Mouse (Mus musculus) hindbrain, embryonic 10.5 days (tissue): ENCODE measurements at regions not wholly inside any gene's neighbourhood (a gene's known extent, or its start where the extent isn't known, plus 50 kb on each side); places are given as distances from the start of the nearest gene placed in this dataset.

ENCODE experiments used
- DNase-seq: peaks from one replicate; pipeline ENCODE4 v3.0.0-alpha.2; 2017; ENCODE audit warnings: low spot score
- H3K27ac ChIP-seq: fragments of 300-500 bp; sonication (generic); 2 replicates; pipeline ENCODE4 v1.5.1; 2016; ENCODE audit warnings: mild to moderate bottlenecking, moderate library complexity
- H3K27me3 ChIP-seq: fragments of 300-500 bp; sonication (generic); 2 replicates; pipeline ENCODE4 v1.6.1; 2016; ENCODE audit warnings: mild to moderate bottlenecking; ENCODE audit not compliant: poor library complexity, insufficient read depth, severe bottlenecking
- H3K36me3 ChIP-seq: fragments of 300-500 bp; sonication (generic); 2 replicates; pipeline ENCODE4 v1.6.1; 2016; ENCODE audit warnings: mild to moderate bottlenecking, moderate library complexity
- H3K4me1 ChIP-seq: fragments of 300-500 bp; sonication (generic); replicated peaks from 2 replicates; pipeline ENCODE4 v1.6.1; 2016; ENCODE audit warnings: mild to moderate bottlenecking
- H3K4me3 ChIP-seq: fragments of 300-500 bp; sonication (generic); 2 replicates; pipeline ENCODE4 v1.5.1; 2016; ENCODE audit warnings: mild to moderate bottlenecking, moderate library complexity
- H3K9me3 ChIP-seq: fragments of 300-500 bp; sonication (generic); 2 replicates; pipeline ENCODE4 v1.6.1; 2016; ENCODE audit warnings: mild to moderate bottlenecking, moderate library complexity
- WGBS: fragments of 180-500 bp; shearing (Covaris S2); methylation state at CpG from one replicate; pipeline ENCODE4 v1.1.7; 2016; 5-methylcytosine and 5-hydroxymethylcytosine counted together

GRCm38 (mm10) chr11:92743191-92743590, 354.6 kb upstream of the Car10 start:
- Histone ChIP-seq H3K36me3 (no peaks in the 10 kb centered on the region), H3K27me3 (no peaks in the 10 kb centered on the region), H3K9me3 (no peaks in the 10 kb centered on the region), H3K4me1 (peaks cover 5% of the 10 kb centered on the region; the same call in 1 of the 2 replicates), H3K4me3 (no peak overlapping the region), H3K27ac (no peak overlapping the region)
- WGBS = 54% methylated on average over 2 of the region's 2 CpGs
- no peak for DNase-seq

GRCm38 (mm10) chr11:92758383-92758964, 339.4 kb upstream of the Car10 start:
- H3K36me3 ChIP-seq = no peaks in the 10 kb centered on the region
- H3K9me3 ChIP-seq = no peaks in the 10 kb centered on the region
- H3K27me3 ChIP-seq = no peaks in the 10 kb centered on the region
- DNase-seq = no peak
- 82% methylated on average over 5 of the region's 5 CpGs for WGBS
- H3K4me3 ChIP-seq = no peak overlapping the region
- no peaks in the 10 kb centered on the region for H3K4me1 ChIP-seq
- H3K27ac ChIP-seq = no peak overlapping the region

- H3K4me1 ChIP-seq = no peaks in the 10 kb centered on the region
- H3K36me3 ChIP-seq = no peaks in the 10 kb centered on the region
- H3K4me3 ChIP-seq = no peak overlapping the region
- 79% methylated on average over 4 of the region's 4 CpGs for WGBS
- no peaks in the 10 kb centered on the region for H3K27me3 ChIP-seq
- no peaks in the 10 kb centered on the region for H3K9me3 ChIP-seq
- DNase-seq = no peak
- H3K27ac ChIP-seq = no peak overlapping the region
These were observed 327.9 kb upstream of the Car10 start for GRCm38 (mm10) chr11:92769936-92770335.

- Histone ChIP-seq H3K4me3 (no peak overlapping the region), H3K4me1 (no peaks in the 10 kb centered on the region), H3K27me3 (no peaks in the 10 kb centered on the region), H3K9me3 (no peaks in the 10 kb centered on the region), H3K36me3 (no peaks in the 10 kb centered on the region), H3K27ac (no peak overlapping the region)
- no peak for DNase-seq
- 81% methylated on average over 9 of the region's 9 CpGs for WGBS
These were observed 324.8 kb upstream of the Car10 start for GRCm38 (mm10) chr11:92772916-92773569.

- no peaks in the 10 kb centered on the region for H3K9me3 ChIP-seq
- no peak overlapping the region for H3K27ac ChIP-seq
- H3K4me1 ChIP-seq = no peaks in the 10 kb centered on the region
- no peak for DNase-seq
- H3K27me3 ChIP-seq = no peaks in the 10 kb centered on the region
- H3K36me3 ChIP-seq = no peaks in the 10 kb centered on the region
- no peak overlapping the region for H3K4me3 ChIP-seq
- 86% methylated on average over 4 of the region's 4 CpGs for WGBS
These were observed 324.3 kb upstream of the Car10 start for GRCm38 (mm10) chr11:92773570-92773929.

GRCm38 (mm10) chr11:92774780-92775179, 323.0 kb upstream of the Car10 start:
- no peaks in the 10 kb centered on the region for H3K4me1 ChIP-seq
- no peak overlapping the region for H3K4me3 ChIP-seq
- H3K36me3 ChIP-seq = no peaks in the 10 kb centered on the region
- H3K27me3 ChIP-seq = no peaks in the 10 kb centered on the region
- 26% methylated on average over 3 of the region's 3 CpGs for WGBS
- DNase-seq = peak; percentile 23
- no peaks in the 10 kb centered on the region for H3K9me3 ChIP-seq
- no peak overlapping the region for H3K27ac ChIP-seq

GRCm38 (mm10) chr11:92799267-92799666, 298.6 kb upstream of the Car10 start:
- WGBS = 62% methylated on average over 4 of the region's 4 CpGs

More at GRCm38 (mm10) chr11:92799267-92799666, 298.6 kb upstream of the Car10 start:
- Histone ChIP-seq H3K36me3 (no peaks in the 10 kb centered on the region), H3K4me3 (no peak overlapping the region), H3K9me3 (peaks cover 3% of the 10 kb centered on the region; the same call in 1 of the 2 replicates), H3K27ac (no peak overlapping the region), H3K27me3 (no peaks in the 10 kb centered on the region), H3K4me1 (0 out of 2 replicates have a peak, but pooled peaks cover 5% of the 10 kb centered on the region)
- no peak for DNase-seq
